ENCODE assay signal across 8 mouse cellular contexts in genomic region chr1:127869276-127869675, GRCm38 (mm10). TPM values are rescaled to one million over a fixed set of nuclear protein-coding genes. Genes with fewer than 3 reads are reported as not detected.
DNase-seq lines count a peak whose midpoint lies in the region; ATAC-seq and TF ChIP-seq lines count a peak whose summit lies in the region.

No protein-coding gene starts in this region.

- WGBS in heart, embryonic 12.5 days = 27% methylated on average over 8 of the region's 8 CpGs
- WGBS in forebrain, embryonic 15.5 days = 33% methylated on average over 8 of the region's 8 CpGs
- 33% methylated on average over 8 of the region's 8 CpGs for WGBS in liver, postnatal 0 days (ENCODE audit: insufficient replicate concordance)

- peak overlapping the region; percentile 87 for H3K9ac ChIP-seq in heart, embryonic 12.5 days
- peak overlapping the region; percentile 88 for H3K9ac ChIP-seq in ES-E14 (ENCODE audit: insufficient read depth, low read depth, low read length, poor library complexity, severe bottlenecking)
- H3K9ac ChIP-seq in forebrain, embryonic 15.5 days (replicated peaks) = peak overlapping the region; percentile 66
- H3K9ac ChIP-seq in liver, postnatal 0 days (replicated peaks) = peak overlapping the region; percentile 84

- intact Hi-C loops in heart, postnatal 25 days (cut with DNase I) = loop anchor here (5.0 kb wide), 2 partner anchors 97 to 238 kb away; partner anchors contain the start of gene Ccnt2

- peak overlapping the region; percentile 77 for H3K4me2 ChIP-seq in heart, embryonic 12.5 days
- H3K4me2 ChIP-seq in forebrain, embryonic 15.5 days (replicated peaks) = peak overlapping the region; percentile 60
- H3K4me2 ChIP-seq in liver, postnatal 0 days (ENCODE audit: low read depth, low read length) = peak overlapping the region; percentile 77

- H3K36me3 ChIP-seq in heart, embryonic 12.5 days = peaks cover 19% of the 10 kb centered on the region
- H3K36me3 ChIP-seq in ES-E14 (ENCODE audit: control insufficient read depth, insufficient read depth, low read length, poor library complexity, severe bottlenecking) = no peaks in the 10 kb centered on the region
- H3K36me3 ChIP-seq in forebrain, embryonic 15.5 days = peaks cover 11% of the 10 kb centered on the region; the same call in 1 of the 2 replicates
- no peaks in the 10 kb centered on the region; the same call in 1 of the 2 replicates for H3K36me3 ChIP-seq in liver, postnatal 0 days (replicated peaks; ENCODE audit: insufficient read depth, low read length)

- H3K27me3 ChIP-seq in heart, embryonic 12.5 days (replicated peaks) = no peaks in the 10 kb centered on the region
- H3K27me3 ChIP-seq in forebrain, embryonic 15.5 days = no peaks in the 10 kb centered on the region
- H3K27me3 ChIP-seq in liver, postnatal 0 days (ENCODE audit: insufficient read depth, low read length) = no peaks in the 10 kb centered on the region

- in situ Hi-C loops in ES-E14 (cut with MboI; ENCODE audit: low sequenced_read_pairs in 2 of 2, unreplicated experiment in 2 of 2) = no loop called here

- peak overlapping the region; percentile 93 for H3K4me3 ChIP-seq in heart, embryonic 12.5 days
- H3K4me3 ChIP-seq in ES-E14 (ENCODE audit: insufficient read depth in 1 of 2, low read depth in 1 of 2, low read length in 2 of 2, poor library complexity in 1 of 2, severe bottlenecking in 1 of 2) = peak overlapping the region; percentile 85 to 94
- peak overlapping the region; percentile 64 for H3K4me3 ChIP-seq in forebrain, embryonic 15.5 days
- H3K4me3 ChIP-seq in liver, postnatal 0 days (ENCODE audit: low read depth, low read length) = peak overlapping the region; percentile 91

- TF ChIP-seq EP300 in liver, postnatal 0 days (IDR thresholded peaks at IDR 0.05; ENCODE audit: low read depth) = no peak

- H3K9me3 ChIP-seq in heart, embryonic 12.5 days (replicated peaks) = no peaks in the 10 kb centered on the region
- no peaks in the 10 kb centered on the region for H3K9me3 ChIP-seq in ES-E14 (ENCODE audit: control insufficient read depth, insufficient read depth, low read depth, low read length)
- no peaks in the 10 kb centered on the region for H3K9me3 ChIP-seq in forebrain, embryonic 15.5 days
- no peaks in the 10 kb centered on the region for H3K9me3 ChIP-seq in liver, postnatal 0 days (ENCODE audit: low read length)

- no peak for TF ChIP-seq CTCF in liver, postnatal 0 days (IDR thresholded peaks at IDR 0.05; ENCODE audit: low read depth)

- H3K4me1 ChIP-seq in heart, embryonic 12.5 days (replicated peaks) = peaks cover 3% of the 10 kb centered on the region; the same call in 1 of the 2 replicates
- H3K4me1 ChIP-seq in ES-E14 (ENCODE audit: control insufficient read depth in 2 of 2, insufficient read depth in 2 of 2, low read length in 2 of 2, poor library complexity in 1 of 2) = no peaks in the 10 kb centered on the region
- H3K4me1 ChIP-seq in forebrain, embryonic 15.5 days = peaks cover 7% of the 10 kb centered on the region; the same call in 1 of the 2 replicates
- peaks cover 9% of the 10 kb centered on the region for H3K4me1 ChIP-seq in liver, postnatal 0 days (ENCODE audit: insufficient read depth)

- ATAC-seq in heart, embryonic 12.5 days (ENCODE audit: insufficient number of reproducible peaks, low FRiP score) = no peak
- no peak for ATAC-seq in forebrain, embryonic 15.5 days (replicated peaks)
- ATAC-seq in liver, postnatal 0 days = no peak

- H3K27ac ChIP-seq in heart, embryonic 12.5 days (ENCODE audit: poor library complexity, severe bottlenecking) = 0 out of 2 replicates have a peak overlapping the region, but pooled peaks have one; percentile 70
- H3K27ac ChIP-seq in ES-E14 (ENCODE audit: insufficient read depth, low read depth, low read length, poor library complexity, severe bottlenecking) = no peak overlapping the region
- peak overlapping the region; percentile 79 for H3K27ac ChIP-seq in forebrain, embryonic 15.5 days (replicated peaks)
- peak overlapping the region; percentile 94 for H3K27ac ChIP-seq in liver, postnatal 0 days (ENCODE audit: low read depth)

- no peak for DNase-seq in heart, postnatal 25 days (ENCODE audit: low spot score)
- no peak for DNase-seq in ES-E14 (ENCODE audit: low read depth, low spot score)
- DNase-seq in liver, postnatal 0 days = no peak
- DNase-seq in spleen, adult 12 weeks (ENCODE audit: low spot score) = no peak
- DNase-seq in spleen, postnatal 14 days (ENCODE audit: low spot score in 2 of 2) = no peak
- DNase-seq in layer of hippocampus, postnatal 36 days = no peak

TF ChIP-seq in ES-E14, 5 proteins besides CTCF, POLR2A, EP300 and RAD21:
- TF ChIP-seq ZC3H11A (IDR thresholded peaks at IDR 0.05; ENCODE audit: borderline replicate concordance, low read depth, low read length) = no peak
- no peak for TF ChIP-seq ZNF384 (IDR thresholded peaks at IDR 0.05; ENCODE audit: low read depth, low read length)
- no peak for TF ChIP-seq MAFK (IDR thresholded peaks at IDR 0.05; ENCODE audit: insufficient read depth, low read depth, low read length)
- TF ChIP-seq CHD2 (IDR thresholded peaks at IDR 0.05; ENCODE audit: low read depth, low read length) = no peak
- TF ChIP-seq HCFC1 (IDR thresholded peaks at IDR 0.05; ENCODE audit: borderline replicate concordance, insufficient read depth, low read length) = no peak

RNA-seq across cellular contexts. Expression of gene Rab3gap1, which starts 0.7 kb away (rescaled TPM):
- 28.4 and 28.7 TPM in 2 replicates for polyA plus RNA-seq in heart, embryonic 12.5 days (2016; fragmentation: Nextera tagmentation; extraction: Ambion mirVana)
- total RNA-seq in heart, postnatal 25 days (2021) = 10 to 100 TPM; 35.0 to 38.0 TPM
- 24.6 and 25.8 TPM in 2 replicates for total RNA-seq in ES-E14 (2012; rRNA removed)
- polyA plus RNA-seq in forebrain, embryonic 15.5 days (2015; fragmentation: Nextera tagmentation; extraction: Ambion mirVana) = 17.3 and 19.2 TPM in 2 replicates
- 8.3 and 8.9 TPM in 2 replicates for polyA plus RNA-seq in liver, postnatal 0 days (2015; fragmentation: Nextera tagmentation; extraction: Ambion mirVana)
- 10 to 100 TPM; 68.5 to 69.1 TPM for total RNA-seq in layer of hippocampus, postnatal 36 days (2021)

RNA-seq across cellular contexts. Expression of gene Map3k19, which starts 14.4 kb away (rescaled TPM):
- not detected in 2 replicates for polyA plus RNA-seq in heart, embryonic 12.5 days (2016; fragmentation: Nextera tagmentation; extraction: Ambion mirVana)
- total RNA-seq in heart, postnatal 25 days (2021) = not detected
- total RNA-seq in ES-E14 (2012; rRNA removed) = not detected in 2 replicates
- 0.28 and 0.53 TPM in 2 replicates for polyA plus RNA-seq in forebrain, embryonic 15.5 days (2015; fragmentation: Nextera tagmentation; extraction: Ambion mirVana)
- not detected in 2 replicates for polyA plus RNA-seq in liver, postnatal 0 days (2015; fragmentation: Nextera tagmentation; extraction: Ambion mirVana)
- total RNA-seq in layer of hippocampus, postnatal 36 days (2021) = 1 to 10 TPM; 6.1 to 7.1 TPM
